Mouse (Mus musculus): ENCODE results near the gene Xntrpc.

Gene Xntrpc

DNA sequence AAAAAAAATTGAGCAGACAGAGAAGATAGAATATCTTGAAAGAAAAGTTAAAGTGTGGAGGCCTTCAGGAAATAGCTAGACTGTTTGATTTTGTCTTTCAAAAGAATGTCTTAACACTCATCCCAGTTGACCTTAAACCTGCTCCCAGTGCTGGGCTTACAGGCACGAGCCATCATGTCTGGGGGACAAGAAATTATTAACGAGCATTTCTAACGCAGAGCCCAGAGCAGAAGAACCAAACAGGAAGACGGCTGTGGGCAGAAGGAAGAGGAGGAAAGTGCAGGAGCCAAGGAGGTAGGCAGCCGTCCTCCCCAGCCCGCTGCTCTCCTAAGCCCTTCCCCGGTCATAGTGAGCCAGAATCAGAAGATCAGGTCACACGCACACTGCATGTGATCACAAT lies 14.8 kb downstream of the Xntrpc start:
- no peak for DNase-seq (ENCODE audit: extremely low read depth, low read depth, low spot score)

DNA sequence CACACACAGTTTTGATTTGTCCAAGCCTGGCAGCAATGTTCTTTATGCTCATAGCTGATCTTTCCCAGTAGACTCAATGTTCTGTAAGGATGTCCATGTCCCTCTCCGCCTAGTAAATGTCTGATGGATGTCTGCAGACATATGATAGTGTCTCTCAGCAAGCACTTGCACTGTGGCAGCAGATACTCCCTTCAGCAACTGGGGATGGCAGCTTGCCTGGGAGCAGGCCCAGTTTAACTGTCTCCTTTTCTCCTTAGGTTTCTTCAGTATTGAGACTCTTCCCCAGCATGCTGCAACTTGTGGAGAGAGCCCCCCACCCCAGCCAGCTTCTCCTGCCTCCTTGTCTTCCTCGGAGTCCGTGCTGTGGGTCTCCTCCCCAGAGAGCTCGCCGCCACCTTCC lies 16.3 kb downstream of the Xntrpc start:
- DNase-seq (ENCODE audit: extremely low read depth, low read depth, low spot score) = no peak

GRCm38 (mm10) chr7:102082816-102083215 lies 17.3 kb downstream of the Xntrpc start, which contains the start of gene Trpc2:
TSS of gene Trpc2 (plus strand) at chr7:102083116.
- no peak for DNase-seq (ENCODE audit: extremely low read depth, low read depth, low spot score)

- no peak for DNase-seq (ENCODE audit: extremely low read depth, low read depth, low spot score)
Observed at GRCm38 (mm10) chr7:102084041-102084696, 18.7 kb downstream of the Xntrpc start.

- no peak for DNase-seq (ENCODE audit: extremely low read depth, low read depth, low spot score)
Observed at GRCm38 (mm10) chr7:102087336-102087735, 21.8 kb downstream of the Xntrpc start.

GRCm38 (mm10) chr7:102099760-102100661 lies 34.5 kb downstream of the Xntrpc start:
- DNase-seq (ENCODE audit: extremely low read depth, low read depth, low spot score) = no peak

- DNase-seq (ENCODE audit: extremely low read depth, low read depth, low spot score) = no peak
Observed at GRCm38 (mm10) chr7:102100868-102101267, 35.4 kb downstream of the Xntrpc start.

DNA sequence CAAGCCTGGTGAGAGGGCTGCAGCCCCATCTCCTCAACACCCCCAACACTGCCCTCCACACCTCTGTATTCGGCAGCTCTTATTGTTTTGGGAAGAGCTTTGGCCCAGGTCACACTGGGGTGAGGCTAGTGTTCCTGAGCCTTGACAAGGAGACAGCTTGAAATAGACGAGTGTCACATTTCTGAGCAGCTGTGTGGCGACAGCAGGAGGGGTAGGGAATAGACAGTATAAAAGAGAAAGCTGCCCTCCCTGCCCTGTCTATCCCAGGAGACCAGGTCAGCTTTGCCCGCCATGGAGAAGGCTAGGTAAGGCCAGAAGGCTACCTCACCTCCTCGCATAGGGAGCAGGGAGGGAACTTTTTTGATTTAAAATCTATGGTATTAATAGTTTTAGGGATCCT lies 36.0 kb downstream of the Xntrpc start, which contains the start of gene Art1:
Art1 (plus strand) TSS at position 257 of the 400 bp plus-strand sequence.
- no peak for DNase-seq (ENCODE audit: extremely low read depth, low read depth, low spot score)

GRCm38 (mm10) chr7:102102241-102102640 lies 36.7 kb downstream of the Xntrpc start:
- no peak for DNase-seq (ENCODE audit: extremely low read depth, low read depth, low spot score)

- DNase-seq (ENCODE audit: extremely low read depth, low read depth, low spot score) = no peak
Observed at GRCm38 (mm10) chr7:102102696-102103095, 37.2 kb downstream of the Xntrpc start.

DNA sequence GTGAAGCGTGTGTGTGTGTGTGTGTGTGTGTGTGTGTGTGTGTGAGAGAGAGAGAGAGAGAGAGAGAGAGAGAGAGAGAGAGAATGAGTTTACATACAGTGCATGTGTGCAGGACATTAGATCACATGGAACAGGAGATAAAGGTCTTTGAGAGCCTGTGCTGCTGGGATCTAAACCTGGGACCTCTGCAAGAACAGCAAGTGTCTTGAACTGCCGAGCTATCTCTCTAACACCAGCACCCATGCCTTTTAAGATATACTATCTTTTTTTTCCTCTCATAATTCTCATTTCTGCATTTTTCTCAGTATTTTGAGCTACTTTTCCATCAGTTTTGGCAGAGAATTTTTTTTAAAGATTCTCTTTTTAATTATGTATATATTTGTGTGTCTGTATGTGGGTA lies 38.0 kb downstream of the Xntrpc start:
- DNase-seq (ENCODE audit: extremely low read depth, low read depth, low spot score) = no peak

DNA sequence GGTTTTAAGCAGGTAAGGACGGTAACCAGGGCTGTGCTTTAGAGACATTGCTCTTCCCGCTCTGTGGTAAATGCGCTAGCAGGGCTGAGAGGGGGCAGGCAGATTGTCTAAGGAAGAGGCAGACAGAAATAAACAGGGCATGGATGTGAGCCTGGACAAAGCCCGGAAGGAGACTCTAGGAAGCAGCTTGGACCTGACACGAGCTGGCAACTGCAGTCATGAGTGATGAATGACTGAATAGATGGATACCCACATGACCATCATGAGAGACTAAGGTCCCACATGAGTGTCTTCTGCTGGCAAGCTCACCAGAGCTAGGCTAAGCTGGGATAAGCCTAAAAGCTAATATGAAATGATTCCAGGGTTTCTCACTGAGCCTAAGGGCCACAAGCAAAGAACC lies 38.6 kb downstream of the Xntrpc start:
- no peak for DNase-seq (ENCODE audit: extremely low read depth, low read depth, low spot score)

DNA sequence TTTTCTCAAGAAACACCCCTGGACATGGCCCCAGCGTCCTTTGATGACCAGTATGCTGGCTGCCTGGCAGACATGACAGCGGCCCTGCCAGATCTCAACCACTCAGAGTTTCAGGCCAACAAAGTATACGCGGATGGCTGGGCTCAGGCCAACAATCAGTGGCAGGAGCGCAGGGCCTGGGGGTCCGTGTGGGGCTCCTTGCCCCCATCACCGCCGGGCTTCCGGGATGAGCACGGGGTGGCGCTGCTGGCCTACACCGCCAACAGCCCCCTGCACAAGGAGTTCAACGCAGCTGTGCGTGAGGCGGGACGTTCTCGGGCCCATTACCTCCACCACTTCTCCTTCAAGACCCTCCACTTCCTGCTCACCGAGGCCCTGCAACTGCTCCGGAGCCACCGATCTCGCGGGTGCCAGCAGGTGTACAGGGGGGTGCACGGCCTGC lies 41.2 kb downstream of the Xntrpc start:
- no peak for DNase-seq (ENCODE audit: extremely low read depth, low read depth, low spot score)

DNA sequence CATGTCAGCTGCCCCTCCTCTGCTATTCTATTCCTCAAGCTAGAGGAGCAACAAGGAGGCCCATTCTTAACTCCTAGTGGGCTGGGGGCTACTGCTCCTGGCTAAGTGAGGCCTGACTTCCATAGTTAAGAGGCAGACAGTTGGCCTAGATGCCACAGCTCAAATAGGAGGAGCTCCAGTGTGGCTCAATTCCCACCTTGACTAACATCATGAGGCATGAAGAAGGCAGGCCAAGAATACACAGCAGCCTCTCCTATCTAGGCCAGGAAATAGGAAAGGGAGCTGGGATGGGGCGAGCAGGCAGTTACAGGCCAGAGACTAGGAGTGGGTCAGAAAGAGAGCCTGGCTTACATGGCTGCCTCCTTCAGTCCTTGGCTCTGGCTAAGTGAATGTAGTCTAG lies 42.7 kb downstream of the Xntrpc start:
- no peak for DNase-seq (ENCODE audit: extremely low read depth, low read depth, low spot score)

- no peak for DNase-seq (ENCODE audit: extremely low read depth, low read depth, low spot score)
Observed at GRCm38 (mm10) chr7:102109171-102109570, 43.7 kb downstream of the Xntrpc start, which contains the start of gene Art5. TSS of gene Art5 (minus strand) at chr7:102109489.

GRCm38 (mm10) chr7:102109746-102110145 lies 44.2 kb downstream of the Xntrpc start:
- DNase-seq (ENCODE audit: extremely low read depth, low read depth, low spot score) = no peak

- no peak for DNase-seq (ENCODE audit: extremely low read depth, low read depth, low spot score)
Observed at GRCm38 (mm10) chr7:102113151-102113729, 47.7 kb downstream of the Xntrpc start.

DNA sequence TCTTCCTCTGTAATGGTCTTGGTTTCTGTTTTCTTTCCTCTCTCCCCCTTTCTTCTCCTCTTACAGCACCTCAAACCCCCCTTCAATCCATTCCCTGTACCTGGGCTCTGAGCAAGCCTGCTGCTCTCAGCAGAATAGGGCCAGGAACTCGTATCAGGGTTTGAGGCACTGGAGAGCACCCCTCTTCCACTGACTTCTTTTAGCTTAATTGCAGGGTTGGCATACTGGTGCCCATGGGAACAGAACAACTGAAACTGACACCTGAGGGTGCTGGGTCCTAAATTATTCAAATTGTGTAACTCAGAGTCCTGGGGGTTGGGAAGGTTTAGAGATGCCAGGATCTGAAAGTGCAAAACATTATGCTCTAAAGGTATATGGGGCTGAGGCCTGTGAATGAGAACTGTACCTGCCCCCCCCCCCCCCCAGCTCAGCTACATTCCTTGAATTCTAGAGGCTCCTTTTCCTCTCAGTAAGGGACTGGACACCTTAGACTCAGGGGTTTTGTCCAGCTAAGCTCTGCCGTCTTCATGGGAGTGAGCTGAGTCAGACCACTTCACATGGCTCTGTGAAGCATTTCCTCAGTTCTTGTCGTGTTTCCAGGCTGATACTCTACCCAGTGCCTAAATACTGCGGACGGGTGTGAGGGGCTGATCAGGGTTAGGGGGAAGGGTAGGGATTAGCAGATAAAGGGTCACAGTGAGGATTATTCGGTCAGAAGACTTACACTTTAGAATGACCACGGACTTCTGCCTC lies 51.2 kb downstream of the Xntrpc start, which contains the start of gene Chrna10:
Chrna10 (minus strand) TSS at position 250 of the 753 bp plus-strand sequence.
- DNase-seq (ENCODE audit: extremely low read depth, low read depth, low spot score) = no peak

- DNase-seq (ENCODE audit: extremely low read depth, low read depth, low spot score) = no peak
Observed at GRCm38 (mm10) chr7:102117382-102117781, 51.9 kb downstream of the Xntrpc start.

DNA sequence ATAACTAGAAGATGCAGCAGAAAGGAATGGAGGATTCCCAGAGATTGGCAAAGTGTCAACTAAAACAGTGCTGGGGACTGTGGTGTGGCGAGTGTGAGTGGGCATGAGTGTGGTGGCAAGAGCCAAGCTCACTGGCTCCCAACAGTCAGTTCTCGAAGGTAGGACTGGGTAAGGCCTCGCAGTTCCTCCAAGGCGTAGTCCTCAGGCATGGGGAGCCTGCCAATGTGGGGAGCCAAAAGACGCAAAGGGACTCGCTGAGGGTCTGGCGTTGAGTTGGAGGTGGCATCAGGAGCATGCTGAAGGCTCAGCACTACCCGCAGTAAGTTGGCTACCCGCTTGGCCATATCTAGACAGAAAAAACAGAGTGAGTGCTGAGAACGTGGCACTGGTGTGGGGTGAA lies 54.8 kb downstream of the Xntrpc start:
- DNase-seq (ENCODE audit: extremely low read depth, low read depth, low spot score) = no peak

- no peak for DNase-seq (ENCODE audit: extremely low read depth, low read depth, low spot score)
Observed at GRCm38 (mm10) chr7:102132395-102132794, 66.9 kb downstream of the Xntrpc start.

Data from fat pad, adult 2 months (tissue).